Mouse (Mus musculus) NIH3T3 (cell line): ENCODE measurements around the gene 4930435E12Rik.
"Not testable (repeated sequence)": the region's sequence is repeated elsewhere in the genome, so short reads cannot be mapped to it uniquely, and the experiment has no call there.

ENCODE experiments used
- DNase-seq: peaks from one replicate; pipeline ENCODE4 v3.0.0-alpha.2; 2012; ENCODE audit warnings: low read depth

Gene 4930435E12Rik

DNA sequence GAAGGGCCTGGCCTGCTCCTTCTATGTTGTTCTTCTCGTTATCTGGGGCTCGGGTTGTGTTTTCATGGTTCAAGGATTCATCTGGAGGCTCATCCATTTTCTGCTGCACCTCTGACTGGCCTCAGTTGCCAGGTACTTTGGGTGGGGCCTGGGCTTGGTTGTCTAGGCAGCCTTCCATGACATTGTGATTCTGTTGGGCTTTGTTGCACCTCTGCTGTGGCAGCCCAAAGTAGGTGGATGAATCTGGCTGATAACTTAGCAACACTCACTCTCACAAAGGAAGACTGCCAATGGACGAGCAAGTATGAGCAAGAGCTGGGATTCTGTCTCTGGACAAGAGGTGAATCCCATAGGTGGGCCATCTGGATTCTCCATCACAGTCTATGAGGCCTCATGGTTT is at the start of gene 4930435E12Rik:
Gene 4930435E12Rik (minus strand): TSS at position 101 of the 400 bp plus-strand sequence.
- no peak for DNase-seq

- DNase-seq, result no peak
Measured at GRCm38 (mm10) chr16:38874481-38874880, 45.9 kb upstream of the 4930435E12Rik start.

DNA sequence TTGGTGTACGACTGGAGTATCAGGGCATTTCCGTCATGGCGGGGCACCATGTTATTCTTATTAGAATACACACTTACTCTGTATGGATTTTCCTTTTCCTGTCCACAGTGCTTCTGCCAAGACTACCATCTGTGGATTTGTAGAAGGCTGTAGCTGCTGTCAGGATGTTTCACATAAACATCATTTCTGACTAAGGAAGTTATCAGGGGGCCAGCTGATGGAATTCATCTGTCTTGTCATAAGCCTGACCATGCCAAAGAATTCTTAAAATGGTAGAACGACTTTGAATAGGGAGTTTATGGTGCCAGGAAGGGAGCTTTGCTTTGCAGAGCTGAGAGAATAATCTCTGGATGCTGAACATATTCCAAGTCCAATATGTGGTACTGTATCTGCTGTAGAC is 44.7 kb upstream of the 4930435E12Rik start:
- DNase-seq, result no peak

DNA sequence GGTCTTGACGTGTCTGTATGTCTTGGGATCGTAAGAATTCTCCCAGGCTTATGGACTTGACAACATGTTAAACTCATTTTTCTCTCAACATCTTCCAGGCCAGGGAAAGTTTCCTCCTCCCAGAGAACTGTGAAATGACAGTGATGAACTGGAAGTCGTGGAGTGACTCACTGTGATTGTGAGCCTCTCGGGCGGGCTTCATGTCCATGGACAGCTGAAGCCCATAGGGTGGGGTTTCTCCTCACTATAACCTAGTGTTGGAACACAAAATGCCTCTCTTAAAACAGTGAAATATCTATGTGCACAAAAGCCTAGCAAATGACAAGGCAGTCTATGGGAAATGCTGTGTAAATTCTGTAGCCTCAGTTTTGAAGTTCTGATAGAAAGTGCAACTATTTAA is 35.8 kb upstream of the 4930435E12Rik start:
- DNase-seq, result no peak

GRCm38 (mm10) chr16:38860548-38860947 is 32.0 kb upstream of the 4930435E12Rik start:
- no peak for DNase-seq

DNA sequence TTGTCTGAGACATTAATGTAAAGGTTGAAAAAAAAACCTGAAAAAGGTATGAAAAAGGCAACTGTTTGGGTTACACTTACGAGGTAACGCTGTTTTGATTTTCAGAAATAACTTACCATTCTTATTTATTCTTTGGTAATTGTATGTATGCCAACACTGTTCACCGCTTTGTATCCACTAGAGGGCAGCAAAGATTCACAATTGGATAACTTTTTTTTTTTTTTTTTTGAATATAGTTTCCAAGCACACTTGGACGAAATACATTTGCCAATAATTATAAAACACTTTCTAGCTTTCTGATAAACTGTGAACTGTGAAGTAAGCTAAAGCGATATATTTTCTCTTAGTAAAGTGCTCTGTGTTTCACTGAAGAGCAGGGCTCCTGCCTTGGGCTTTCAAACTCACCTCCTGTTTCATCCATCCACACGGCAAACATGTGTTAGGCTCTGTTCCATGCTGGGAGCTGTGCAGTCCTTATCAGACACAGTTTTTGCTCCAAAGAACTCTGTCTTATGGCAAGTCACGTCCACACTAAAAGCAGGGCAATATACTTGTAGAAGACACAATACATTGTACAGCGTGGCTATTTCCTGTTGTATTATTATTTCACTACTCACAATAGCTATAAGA is 29.7 kb upstream of the 4930435E12Rik start:
- peak; percentile 64 for DNase-seq

DNA sequence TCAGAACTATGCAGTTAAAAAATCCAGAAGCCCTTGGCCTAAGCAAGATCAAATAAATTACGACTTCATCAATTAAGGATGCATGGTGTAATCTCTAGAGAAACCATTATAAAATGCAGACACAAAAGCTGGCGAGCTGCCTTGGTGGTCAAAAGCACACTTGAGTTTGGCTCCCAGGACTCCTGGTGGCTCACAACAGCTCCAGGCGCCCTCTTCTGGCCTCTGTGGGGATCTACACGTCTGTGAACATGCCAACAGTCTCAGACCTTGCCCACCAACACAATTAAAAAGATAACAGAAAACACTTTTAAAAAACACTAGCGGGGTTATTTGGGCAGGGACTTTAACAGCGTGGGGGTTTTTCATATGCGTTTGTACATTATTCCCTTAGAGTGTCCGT is 16.0 kb downstream of the 4930435E12Rik start:
- DNase-seq, result peak; percentile 81

DNA sequence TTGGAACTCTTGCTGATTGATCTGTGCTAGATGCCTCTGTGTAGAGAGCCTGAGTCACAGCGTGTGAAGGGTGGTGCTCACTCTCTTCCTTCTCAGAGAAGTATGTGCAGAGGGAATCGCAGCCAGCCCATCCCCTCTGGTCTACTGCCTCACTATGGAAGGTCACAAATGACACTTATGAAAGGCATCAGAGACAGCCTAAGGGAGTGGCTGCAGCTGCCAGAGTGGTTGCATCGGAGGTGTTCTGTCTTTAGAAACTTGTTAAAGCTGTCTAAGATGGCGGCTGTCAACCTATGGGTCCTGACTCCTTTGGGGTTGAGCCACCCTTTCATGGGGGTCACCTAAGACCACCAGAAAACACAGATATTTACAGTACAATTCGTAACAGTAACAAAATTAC is 18.4 kb downstream of the 4930435E12Rik start:
- DNase-seq, result no peak

- DNase-seq, result not testable (repeated sequence)
Measured at GRCm38 (mm10) chr16:38807796-38808195, 20.8 kb downstream of the 4930435E12Rik start.

GRCm38 (mm10) chr16:38800091-38800490 is 28.5 kb downstream of the 4930435E12Rik start, which contains the start of gene Upk1b:
Gene Upk1b (minus strand): TSS chr16:38800328.
- DNase-seq, result no peak

GRCm38 (mm10) chr16:38798957-38799450 is 29.5 kb downstream of the 4930435E12Rik start:
- DNase-seq, result no peak

DNA sequence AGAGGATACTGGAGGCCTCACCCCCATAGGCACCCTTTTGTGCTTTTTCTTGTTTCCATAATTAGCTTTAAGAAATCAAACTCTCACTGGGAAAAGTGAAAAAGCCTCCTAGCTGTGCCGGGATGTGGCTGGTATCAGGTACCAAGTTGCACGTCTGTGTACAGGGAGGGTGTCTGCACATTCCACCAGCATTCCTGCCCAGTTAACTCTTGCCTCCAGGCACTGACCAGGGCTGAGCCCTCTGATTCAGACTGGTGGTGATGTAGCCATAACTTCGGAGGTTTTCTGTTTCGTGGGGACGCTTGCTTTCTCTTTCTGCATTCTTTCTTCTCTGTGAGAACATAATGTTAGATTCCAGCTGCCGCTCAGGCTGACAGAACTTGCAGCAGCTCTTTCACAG is 35.4 kb downstream of the 4930435E12Rik start:
- peak; percentile 8 for DNase-seq

DNA sequence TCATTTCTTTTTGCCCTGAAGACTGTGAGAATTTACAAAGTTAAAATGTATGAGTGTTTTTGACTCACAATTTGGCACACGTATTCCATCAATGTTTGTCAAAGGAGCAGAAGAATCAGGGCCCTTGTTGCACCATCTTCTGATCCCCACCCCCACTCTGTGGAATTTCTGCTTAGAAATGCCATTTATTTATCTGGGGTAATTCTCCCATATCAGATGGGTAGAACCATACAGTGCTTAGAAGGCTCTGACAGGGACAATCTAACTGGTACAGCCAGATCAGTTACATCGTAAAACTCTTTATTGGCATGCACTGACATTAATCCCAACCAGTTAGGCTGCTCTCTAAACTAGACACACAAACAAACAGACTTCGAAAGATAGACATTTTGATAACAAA is 38.6 kb downstream of the 4930435E12Rik start:
- no peak for DNase-seq

- no peak for DNase-seq
Measured at GRCm38 (mm10) chr16:38789016-38789415, 39.5 kb downstream of the 4930435E12Rik start.

GRCm38 (mm10) chr16:38785301-38785700 is 43.2 kb downstream of the 4930435E12Rik start:
- no peak for DNase-seq

DNA sequence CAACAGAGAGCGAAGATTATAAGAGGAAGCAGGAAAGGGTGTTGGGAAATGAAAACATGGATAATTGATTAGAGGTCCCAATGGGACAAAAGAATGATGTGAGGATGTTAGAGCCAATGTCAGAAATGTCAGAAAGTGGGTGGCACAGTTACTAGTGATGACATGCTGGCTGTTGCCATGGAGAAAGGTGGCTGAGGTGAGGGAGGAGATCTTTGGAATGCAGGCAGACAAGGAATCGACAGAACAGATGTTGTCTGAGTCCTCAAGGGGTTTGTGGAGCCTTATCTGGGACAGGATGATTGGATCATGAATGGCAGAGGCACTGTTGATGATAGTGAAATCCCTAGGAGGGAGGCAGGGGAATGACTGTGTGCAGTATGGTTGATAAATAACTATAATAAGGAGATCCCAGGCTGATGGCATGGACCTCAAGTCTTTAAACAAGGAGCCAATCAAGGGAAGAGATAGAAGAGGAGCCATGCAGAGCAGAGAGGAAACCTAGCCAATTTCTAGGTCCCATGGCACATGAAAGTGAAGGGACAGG is 46.0 kb downstream of the 4930435E12Rik start:
- DNase-seq, result no peak

- DNase-seq, result peak; percentile 2
Measured at GRCm38 (mm10) chr16:38781946-38782345, 46.6 kb downstream of the 4930435E12Rik start.

DNA sequence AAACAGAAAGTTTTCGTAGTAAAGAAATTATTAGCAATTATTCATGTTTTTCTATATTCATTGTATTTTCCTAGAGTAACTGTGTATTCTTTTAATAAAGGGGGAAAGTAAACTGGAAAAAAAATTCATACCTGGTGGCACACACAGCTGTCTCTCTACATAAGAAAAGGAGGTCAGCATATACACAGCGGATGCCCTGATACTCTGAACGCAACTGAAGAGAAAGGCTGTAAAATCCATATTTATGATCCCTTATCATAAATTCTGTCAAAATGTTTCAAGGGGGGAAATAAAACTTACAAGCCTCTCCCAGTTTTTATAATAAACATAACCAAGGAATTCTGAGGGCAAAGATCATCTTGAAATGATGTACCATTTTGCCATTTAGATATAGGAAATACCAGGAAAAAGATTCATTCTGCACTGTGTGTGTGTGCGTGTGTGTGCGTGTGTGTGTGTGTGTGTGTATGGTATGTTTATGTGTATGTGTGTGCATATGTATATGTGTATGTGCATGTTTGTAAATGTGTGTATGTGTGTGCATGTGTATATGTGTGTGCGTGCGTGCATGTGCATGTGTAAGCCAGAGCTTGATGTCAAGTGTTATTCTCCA is 47.5 kb downstream of the 4930435E12Rik start:
- no peak for DNase-seq

GRCm38 (mm10) chr16:38776342-38776741 is 52.2 kb downstream of the 4930435E12Rik start:
- DNase-seq, result no peak

DNA sequence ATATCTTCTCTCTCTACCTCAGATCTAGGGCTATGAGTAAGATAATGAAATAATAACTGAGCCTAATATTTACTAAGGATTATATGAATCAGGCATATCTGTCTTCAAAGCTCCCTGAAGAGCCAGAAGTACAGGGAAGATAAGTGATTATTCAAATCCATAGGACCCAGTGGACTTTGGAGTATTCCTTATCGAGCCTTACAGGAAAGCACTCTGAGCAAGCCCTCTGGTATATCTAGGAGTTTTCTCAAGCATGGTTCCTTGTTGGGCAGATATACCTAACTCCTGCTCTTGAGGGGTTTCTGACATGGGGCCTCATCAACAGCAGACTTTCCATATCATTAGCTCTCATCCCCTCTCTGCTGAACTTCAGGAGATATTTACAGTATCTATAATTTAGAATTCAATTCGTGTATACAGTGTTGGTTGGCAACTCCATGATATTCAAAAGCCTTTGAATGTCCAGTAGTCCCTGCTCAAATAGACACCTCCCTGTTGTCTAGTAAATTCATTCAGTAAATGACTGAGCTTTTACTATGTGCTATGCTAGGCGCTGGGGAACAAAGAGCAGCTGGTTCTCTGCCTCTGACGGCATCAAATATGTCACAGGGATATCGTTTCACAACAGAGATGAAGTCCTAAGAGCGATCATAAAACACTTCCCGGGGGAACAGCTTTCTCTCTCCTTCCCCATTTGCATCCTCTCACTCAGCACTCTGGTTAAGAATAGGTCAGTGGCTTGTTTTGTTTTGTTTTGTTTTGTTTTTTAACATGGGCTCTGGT is 53.4 kb downstream of the 4930435E12Rik start:
- DNase-seq, result no peak

- no peak for DNase-seq
Measured at GRCm38 (mm10) chr16:38772906-38773496, 55.5 kb downstream of the 4930435E12Rik start.

- no peak for DNase-seq
Measured at GRCm38 (mm10) chr16:38771145-38771544, 57.4 kb downstream of the 4930435E12Rik start.
